Mouse (Mus musculus) kidney, adult 2 months (tissue): ENCODE measurements around the gene Zfp592. TPM values are rescaled to one million over a fixed set of nuclear protein-coding genes. Genes with fewer than 3 reads are reported as not detected.
A peak's percentile ranks its signal among the peaks of the same experiment; 100 is the strongest.

Source experiments
- DNase-seq: peaks from one replicate; pipeline ENCODE4 v3.0.0; 2021
- H3K27ac ChIP-seq: fragments of 200-500 bp; 2 replicates; pipeline ENCODE4 v1.5.1; 2012; ENCODE audit warnings: low read depth, low read length, control low read depth, inconsistent platforms; ENCODE audit not compliant: insufficient read depth
- H3K27me3 ChIP-seq: fragments of 200-500 bp; replicated peaks from 2 replicates; pipeline ENCODE4 v1.6.1; 2012; ENCODE audit warnings: mild to moderate bottlenecking, moderate library complexity, low read length, inconsistent platforms; ENCODE audit not compliant: control insufficient read depth, insufficient read depth
- H3K36me3 ChIP-seq: fragments of 200-500 bp; 2 replicates; pipeline ENCODE4 v1.6.1; 2012; ENCODE audit warnings: mild to moderate bottlenecking, moderate library complexity, low read length, inconsistent platforms; ENCODE audit not compliant: control insufficient read depth, insufficient read depth
- H3K4me1 ChIP-seq: fragments of 200-500 bp; 2 replicates; pipeline ENCODE4 v1.6.1; 2011; ENCODE audit warnings: low read length; ENCODE audit not compliant: control insufficient read depth, insufficient read depth
- H3K4me3 ChIP-seq: fragments of 200-500 bp; 2 replicates; pipeline ENCODE4 v1.5.1; 2011; ENCODE audit warnings: mild to moderate bottlenecking, low read depth, low read length, control low read depth; ENCODE audit not compliant: insufficient read depth
- CTCF ChIP-seq: fragments of 200-500 bp; conservative IDR thresholded peaks from 2 replicates; pipeline ENCODE4 v1.5.1; 2011; ENCODE audit warnings: low read depth, mild to moderate bottlenecking, control low read depth, low read length, moderate library complexity, mixed read lengths; ENCODE audit not compliant: insufficient read depth, insufficient read length
- POLR2A ChIP-seq: fragments of 200-500 bp; IDR thresholded peaks from one replicate; pipeline ENCODE4 v1.6.1; 2011; ENCODE audit warnings: low read depth, low read length, control low read depth
- WGBS: fragments of 180-500 bp; shearing (Covaris S2); methylation state at CpG from one replicate; pipeline ENCODE4 v1.1.7; 2018; 5-methylcytosine and 5-hydroxymethylcytosine counted together
- polyA plus RNA-seq: library from polyadenylated mRNA; depleted of rRNA; stranded (reverse); fragments of >200 nt; gene quantifications from 2 replicates; pipeline ENCODE4 v1.2.3, GENCODE M21; 2012

Zfp592 gene
- polyA plus RNA-seq, 1 experiment = 16.9 TPM

GRCm38 (mm10) chr7:81072463-81072862 is 79.0 kb downstream of the Zfp592 start:
- H3K27me3 ChIP-seq = no peaks in the 10 kb centered on the region

GRCm38 (mm10) chr7:81073273-81073672 is 79.8 kb downstream of the Zfp592 start:
- TF ChIP-seq POLR2A = no peak
- peak; percentile 30 for TF ChIP-seq CTCF
- Histone ChIP-seq H3K27ac (no peak overlapping the region), H3K4me3 (no peak overlapping the region), H3K27me3 (no peaks in the 10 kb centered on the region), H3K4me1 (no peaks in the 10 kb centered on the region), H3K36me3 (no peaks in the 10 kb centered on the region)
- WGBS = 93% methylated on average over 5 of the region's 5 CpGs
- no peak for DNase-seq

More at GRCm38 (mm10) chr7:81072463-81072862, 79.0 kb downstream of the Zfp592 start:
- Histone ChIP-seq H3K36me3 (no peaks in the 10 kb centered on the region), H3K27ac (no peak overlapping the region), H3K4me1 (no peaks in the 10 kb centered on the region), H3K4me3 (no peak overlapping the region)
- DNase-seq = peak; percentile 53
- TF ChIP-seq POLR2A = no peak
- TF ChIP-seq CTCF = no peak
- 48% methylated on average over 5 of the region's 5 CpGs for WGBS

- no peak for DNase-seq
- H3K27me3 ChIP-seq = no peaks in the 10 kb centered on the region
- WGBS = 33% methylated on average over 9 of the region's 9 CpGs
- no peak overlapping the region for H3K4me3 ChIP-seq
- H3K27ac ChIP-seq = no peak overlapping the region
- no peaks in the 10 kb centered on the region for H3K4me1 ChIP-seq
- TF ChIP-seq POLR2A (no peak), CTCF (no peak)
- H3K36me3 ChIP-seq = no peaks in the 10 kb centered on the region
Measured at GRCm38 (mm10) chr7:81074546-81074945, 81.1 kb downstream of the Zfp592 start.

GRCm38 (mm10) chr7:81075299-81075698 is 81.8 kb downstream of the Zfp592 start:
- no peak for DNase-seq
- Histone ChIP-seq H3K27me3 (no peaks in the 10 kb centered on the region), H3K36me3 (no peaks in the 10 kb centered on the region), H3K4me3 (no peak overlapping the region), H3K4me1 (no peaks in the 10 kb centered on the region), H3K27ac (no peak overlapping the region)
- whole genome bisulfite sequencing = 53% methylated on average over 7 of the region's 7 CpGs
- TF ChIP-seq POLR2A (no peak), CTCF (no peak)

GRCm38 (mm10) chr7:81075732-81076131 is 82.3 kb downstream of the Zfp592 start:
- no peak overlapping the region for H3K4me3 ChIP-seq
- no peak for DNase-seq
- no peak overlapping the region for H3K27ac ChIP-seq
- no peaks in the 10 kb centered on the region for H3K27me3 ChIP-seq
- H3K4me1 ChIP-seq = no peaks in the 10 kb centered on the region
- H3K36me3 ChIP-seq = no peaks in the 10 kb centered on the region
- 93% methylated on average over 5 of the region's 5 CpGs for WGBS
- TF ChIP-seq CTCF = no peak
- no peak for TF ChIP-seq POLR2A

- WGBS = 75% methylated on average over 6 of the region's 6 CpGs
Measured at GRCm38 (mm10) chr7:81077009-81077408, 83.5 kb downstream of the Zfp592 start.

GRCm38 (mm10) chr7:81078740-81079139 is 85.3 kb downstream of the Zfp592 start:
- TF ChIP-seq CTCF (no peak), POLR2A (no peak)
- DNase-seq = no peak
- Histone ChIP-seq H3K27me3 (no peaks in the 10 kb centered on the region), H3K4me3 (no peak overlapping the region), H3K36me3 (no peaks in the 10 kb centered on the region), H3K27ac (no peak overlapping the region), H3K4me1 (no peaks in the 10 kb centered on the region)
- WGBS = 83% methylated on average over 6 of the region's 6 CpGs

More at GRCm38 (mm10) chr7:81077009-81077408, 83.5 kb downstream of the Zfp592 start:
- Histone ChIP-seq H3K4me1 (no peaks in the 10 kb centered on the region), H3K36me3 (no peaks in the 10 kb centered on the region), H3K27ac (no peak overlapping the region), H3K27me3 (no peaks in the 10 kb centered on the region), H3K4me3 (no peak overlapping the region)
- no peak for DNase-seq
- TF ChIP-seq CTCF (no peak), POLR2A (no peak)

GRCm38 (mm10) chr7:81093420-81093965 is 100.0 kb downstream of the Zfp592 start:
- H3K27ac ChIP-seq = no peak overlapping the region
- H3K27me3 ChIP-seq = no peaks in the 10 kb centered on the region
- H3K4me3 ChIP-seq = no peak overlapping the region
- WGBS = 59% methylated on average over 18 of the region's 18 CpGs
- no peak for DNase-seq
- TF ChIP-seq CTCF (no peak), POLR2A (no peak)
- H3K4me1 ChIP-seq = no peaks in the 10 kb centered on the region
- no peaks in the 10 kb centered on the region for H3K36me3 ChIP-seq
